Mouse (Mus musculus) CH12.LX (cell line): ENCODE data around the gene Fau. TPM values are rescaled to one million over a fixed set of nuclear protein-coding genes. Genes with fewer than 3 reads are reported as not detected.
A peak's percentile ranks its signal among the peaks of the same experiment; 100 is the strongest.

Experiments
- DNase-seq: peaks from one replicate; pipeline ENCODE4 v3.0.0-alpha.2; 2013; ENCODE audit errors: extremely low read depth
- H3K27ac ChIP-seq: 2 replicates; pipeline ENCODE4 v1.5.1; 2012; ENCODE audit warnings: low read depth, mild to moderate bottlenecking, control low read depth, moderate library complexity; ENCODE audit not compliant: insufficient read depth
- H3K27me3 ChIP-seq: replicated peaks from 2 replicates; pipeline ENCODE3; 2012; ENCODE audit warnings: inconsistent platforms
- H3K36me3 ChIP-seq, 2 experiments: replicated peaks in 1 of 2; 2 replicates each; pipeline versions ENCODE3 to v1.6.1; 2012; ENCODE audit warnings: inconsistent platforms in 1 of 2, low read length in 1 of 2, mild to moderate bottlenecking in 1 of 2, mixed read lengths in 1 of 2, moderate library complexity in 1 of 2; ENCODE audit not compliant: control insufficient read depth in 1 of 2, insufficient read depth in 1 of 2
- H3K4me1 ChIP-seq, 2 experiments: 2 replicates each; pipeline ENCODE4 v1.6.1; 2012; ENCODE audit warnings: inconsistent platforms in 1 of 2, moderate library complexity in 1 of 2; ENCODE audit not compliant: insufficient read depth in 2 of 2, control insufficient read depth in 1 of 2
- H3K4me2 ChIP-seq: 2 replicates; pipeline ENCODE4 v1.6.1; 2012; ENCODE audit warnings: low read depth, mild to moderate bottlenecking, control low read depth; ENCODE audit not compliant: poor library complexity, insufficient read depth, severe bottlenecking
- H3K4me3 ChIP-seq, 3 experiments: fragments of 150-350 bp in 1 of 3; sonication (generic) in 1 of 3; replicated peaks in 1 of 3; 2 replicates each; pipeline versions ENCODE3 to v1.5.1; 2011 to 2012; ENCODE audit warnings: low read depth in 2 of 3, low read length in 2 of 3, mild to moderate bottlenecking in 2 of 3, moderate library complexity in 2 of 3, control low read depth in 1 of 3, improper control_type of control experiment in 1 of 3, inconsistent platforms in 1 of 3, mixed read lengths in 1 of 3; ENCODE audit not compliant: poor library complexity in 1 of 3
- H3K79me2 ChIP-seq: replicated peaks from 2 replicates; pipeline ENCODE4 v1.6.1; 2012; ENCODE audit warnings: mild to moderate bottlenecking, moderate library complexity; ENCODE audit not compliant: control insufficient read depth, poor library complexity, insufficient read depth, severe bottlenecking; ENCODE audit errors: extremely low read depth
- H3K9ac ChIP-seq: 2 replicates; pipeline ENCODE4 v1.6.1; 2012; ENCODE audit warnings: low read depth, mild to moderate bottlenecking, control low read depth, moderate library complexity; ENCODE audit not compliant: insufficient read depth
- H3K9me3 ChIP-seq: replicated peaks from 2 replicates; pipeline ENCODE3; 2012; ENCODE audit warnings: low read length, inconsistent platforms, mixed read lengths
- BHLHE40 ChIP-seq: IDR thresholded peaks from 2 replicates; pipeline ENCODE4 v1.6.1; 2011; ENCODE audit warnings: mild to moderate bottlenecking, low read depth, low read length, improper control_type of control experiment
- CHD1 ChIP-seq: IDR thresholded peaks from 2 replicates; pipeline ENCODE4 v1.6.1; 2012; ENCODE audit warnings: low read depth, low read length, improper control_type of control experiment, inconsistent platforms
- CHD2 ChIP-seq: IDR thresholded peaks from 2 replicates; pipeline ENCODE4 v1.6.1; 2011; ENCODE audit warnings: low read length, improper control_type of control experiment
- CTCF ChIP-seq, 2 experiments: IDR thresholded peaks in 1 of 2; conservative IDR thresholded peaks in 1 of 2; 2 replicates each; pipeline ENCODE4 v1.5.1; 2011 to 2012; ENCODE audit warnings: low read depth in 2 of 2, low read length in 2 of 2, improper control_type of control experiment in 1 of 2, inconsistent platforms in 1 of 2, mild to moderate bottlenecking in 1 of 2, moderate library complexity in 1 of 2
- E2F4 ChIP-seq: IDR thresholded peaks from 2 replicates; pipeline ENCODE4 v1.6.1; 2011; ENCODE audit warnings: low read depth, low read length, improper control_type of control experiment; ENCODE audit not compliant: insufficient replicate concordance
- ELF1 ChIP-seq: IDR thresholded peaks from 2 replicates; pipeline ENCODE4 v1.6.1; 2014; ENCODE audit warnings: low read depth, mild to moderate bottlenecking, inconsistent platforms, low read length, improper control_type of control experiment
- EP300 ChIP-seq: IDR thresholded peaks from 2 replicates; pipeline ENCODE4 v1.6.1; 2011; ENCODE audit warnings: low read length, improper control_type of control experiment
- ETS1 ChIP-seq: conservative IDR thresholded peaks from 2 replicates; pipeline ENCODE4 v1.6.1; 2012; ENCODE audit warnings: low read depth, mild to moderate bottlenecking, inconsistent platforms, low read length, improper control_type of control experiment, moderate library complexity
- GABPA ChIP-seq: IDR thresholded peaks from 2 replicates; pipeline ENCODE4 v1.6.1; 2012; ENCODE audit warnings: low read depth, low read length, improper control_type of control experiment, inconsistent platforms; ENCODE audit not compliant: insufficient replicate concordance
- HCFC1 ChIP-seq: IDR thresholded peaks from 2 replicates; pipeline ENCODE4 v1.6.1; 2012; ENCODE audit warnings: low read depth, mild to moderate bottlenecking, inconsistent platforms, low read length, improper control_type of control experiment
- IRF4 ChIP-seq: IDR thresholded peaks from 2 replicates; pipeline ENCODE4 v1.6.1; 2014; ENCODE audit warnings: low read depth, mild to moderate bottlenecking, inconsistent platforms, low read length, improper control_type of control experiment
- JUN ChIP-seq: IDR thresholded peaks from 2 replicates; pipeline ENCODE4 v1.6.1; 2011; ENCODE audit warnings: low read depth, mild to moderate bottlenecking, low read length, improper control_type of control experiment, moderate library complexity; ENCODE audit not compliant: insufficient read depth
- JUND ChIP-seq: conservative IDR thresholded peaks from 2 replicates; pipeline ENCODE4 v1.6.1; 2011; ENCODE audit warnings: low read depth, low read length, improper control_type of control experiment
- KAT2A ChIP-seq: IDR thresholded peaks from 2 replicates; pipeline ENCODE4 v1.6.1; 2012; ENCODE audit warnings: low read length, improper control_type of control experiment, inconsistent platforms; ENCODE audit not compliant: insufficient replicate concordance
- MAFK ChIP-seq: IDR thresholded peaks from 2 replicates; pipeline ENCODE4 v1.6.1; 2011; ENCODE audit warnings: low read length, improper control_type of control experiment; ENCODE audit not compliant: insufficient replicate concordance
- MAX ChIP-seq: IDR thresholded peaks from 2 replicates; pipeline ENCODE4 v1.6.1; 2011; ENCODE audit warnings: low read length, improper control_type of control experiment
- MAZ ChIP-seq: IDR thresholded peaks from 2 replicates; pipeline ENCODE4 v1.6.1; 2012; ENCODE audit warnings: low read depth, mild to moderate bottlenecking, inconsistent platforms, low read length, improper control_type of control experiment, moderate library complexity
- MEF2A ChIP-seq: IDR thresholded peaks from 2 replicates; pipeline ENCODE4 v1.6.1; 2014; ENCODE audit warnings: low read depth, mild to moderate bottlenecking, inconsistent platforms, low read length, improper control_type of control experiment, borderline replicate concordance
- MXI1 ChIP-seq: IDR thresholded peaks from 2 replicates; pipeline ENCODE4 v1.6.1; 2011; ENCODE audit warnings: mild to moderate bottlenecking, low read depth, low read length, improper control_type of control experiment
- MYC ChIP-seq: IDR thresholded peaks from 2 replicates; pipeline ENCODE4 v1.6.1; 2011; ENCODE audit warnings: low read depth, mild to moderate bottlenecking, improper control_type of control experiment, low read length
- NELFE ChIP-seq: IDR thresholded peaks from 2 replicates; pipeline ENCODE4 v1.6.1; 2011; ENCODE audit warnings: low read depth, low read length, improper control_type of control experiment
- NRF1 ChIP-seq: IDR thresholded peaks from 2 replicates; pipeline ENCODE4 v1.6.1; 2014; ENCODE audit warnings: low read depth, mild to moderate bottlenecking, inconsistent platforms, low read length, improper control_type of control experiment, moderate library complexity
- PAX5 ChIP-seq: IDR thresholded peaks from 2 replicates; pipeline ENCODE4 v1.6.1; 2012; ENCODE audit warnings: low read length, inconsistent platforms, mixed read lengths
- POLR2A ChIP-seq: IDR thresholded peaks from 2 replicates; pipeline ENCODE4 v1.6.1; 2011; ENCODE audit warnings: low read depth, mild to moderate bottlenecking, improper control_type of control experiment, low read length
- POLR2AphosphoS2 ChIP-seq: IDR thresholded peaks from 2 replicates; pipeline ENCODE4 v1.6.1; 2011; ENCODE audit warnings: low read depth, low read length, improper control_type of control experiment
- RAD21 ChIP-seq: IDR thresholded peaks from 2 replicates; pipeline ENCODE4 v1.6.1; 2011; ENCODE audit warnings: low read depth, mild to moderate bottlenecking, low read length, improper control_type of control experiment, moderate library complexity
- RCOR1 ChIP-seq: conservative IDR thresholded peaks from 2 replicates; pipeline ENCODE4 v1.6.1; 2012; ENCODE audit warnings: low read depth, mild to moderate bottlenecking, inconsistent platforms, low read length, improper control_type of control experiment
- SIN3A ChIP-seq: IDR thresholded peaks from 2 replicates; pipeline ENCODE4 v1.6.1; 2012; ENCODE audit warnings: low read length, improper control_type of control experiment, inconsistent platforms
- SMC3 ChIP-seq: IDR thresholded peaks from 2 replicates; pipeline ENCODE4 v1.6.1; 2011; ENCODE audit warnings: low read depth, low read length, improper control_type of control experiment
- TBP ChIP-seq: conservative IDR thresholded peaks from 2 replicates; pipeline ENCODE4 v1.6.1; 2011; ENCODE audit warnings: low read depth, low read length, improper control_type of control experiment
- TCF12 ChIP-seq: IDR thresholded peaks from 2 replicates; pipeline ENCODE4 v1.6.1; 2014; ENCODE audit warnings: low read depth, mild to moderate bottlenecking, inconsistent platforms, low read length, improper control_type of control experiment
- UBTF ChIP-seq: IDR thresholded peaks from 2 replicates; pipeline ENCODE4 v1.6.1; 2012; ENCODE audit warnings: low read depth, mild to moderate bottlenecking, inconsistent platforms, low read length, improper control_type of control experiment, moderate library complexity
- USF1 ChIP-seq: IDR thresholded peaks from 2 replicates; pipeline ENCODE4 v1.6.1; 2014; ENCODE audit warnings: low read depth, mild to moderate bottlenecking, inconsistent platforms, low read length, improper control_type of control experiment
- USF2 ChIP-seq: conservative IDR thresholded peaks from 2 replicates; pipeline ENCODE4 v1.6.1; 2011; ENCODE audit warnings: low read depth, low read length, improper control_type of control experiment
- ZC3H11A ChIP-seq: IDR thresholded peaks from 2 replicates; pipeline ENCODE4 v1.6.1; 2012; ENCODE audit warnings: low read depth, mild to moderate bottlenecking, inconsistent platforms, low read length, improper control_type of control experiment
- ZKSCAN1 ChIP-seq: IDR thresholded peaks from 2 replicates; pipeline ENCODE4 v1.6.1; 2012; ENCODE audit warnings: low read depth, inconsistent platforms, low read length, improper control_type of control experiment, borderline replicate concordance
- ZMIZ1 ChIP-seq: IDR thresholded peaks from 2 replicates; pipeline ENCODE4 v1.6.1; 2012; ENCODE audit warnings: low read depth, mild to moderate bottlenecking, inconsistent platforms, low read length, improper control_type of control experiment
- ZNF384 ChIP-seq: IDR thresholded peaks from 2 replicates; pipeline ENCODE4 v1.6.1; 2012; ENCODE audit warnings: low read depth, low read length, improper control_type of control experiment, inconsistent platforms
- dilution Hi-C: fragments of 300-500 bp; cut with MboI; formaldehyde crosslinking; loops from 2 replicates; pipeline ENCODE4 v1.14.3; 2020; ENCODE audit warnings: low sequenced_read_pairs; ENCODE audit not compliant: extremely low pct_unique_long_range_greater_than_20kb, extremely low pct_ligation_motif_present
- in situ Hi-C: fragments of 300-500 bp; cut with MboI; formaldehyde crosslinking; loops from 3 replicates; pipeline ENCODE4 v1.14.3; 2019; ENCODE audit warnings: low sequenced_read_pairs, low pct_ligation_motif_present, low pct_unique_long_range_greater_than_20kb, mixed read lengths
- polyA plus RNA-seq: library from polyadenylated mRNA; unstranded; fragments of >175 nt; gene quantifications from 2 replicates; pipeline ENCODE4 v1.2.1, GENCODE M21; 2012; ENCODE audit warnings: low read depth; ENCODE audit not compliant: insufficient read length
- total RNA-seq, 2 experiments: library from RNA; depleted of rRNA; stranded (reverse); fragments of 300-350 nt in 1 of 2; fragments of >200 nt in 1 of 2; gene quantifications; 2 replicates each; pipeline ENCODE4 v1.2.3; 2012 to 2014

Fau gene
- total and polyA plus RNA-seq, 3 experiments = 1,239 to 2,522 (median 2,403) TPM

- in situ Hi-C loops = loop anchor here (10.0 kb wide), 1 partner anchor 103 kb away; the partner anchor contains the start of gene Pola2
- Histone ChIP-seq H3K4me1 (peaks cover 12 to 36% of the 10 kb centered on the region in 2 experiments), H3K9ac (peak within 1 kb of the TSS; percentile 30)
Observed at GRCm38 (mm10) chr19:6067724-6068415, 10.2 kb downstream of the Fau start, which contains the start of gene Tm7sf2. Gene Tm7sf2, minus strand, starts transcription at chr19:6068373.

GRCm38 (mm10) chr19:6068951-6069350 lies 11.3 kb downstream of the Fau start:
- H3K4me1 ChIP-seq = peaks cover 8 to 25% of the 10 kb centered on the region in 2 experiments
- H3K9ac ChIP-seq = no peak overlapping the region
- H3K4me2 ChIP-seq = no peak overlapping the region
- no peaks in the 10 kb centered on the region for H3K9me3 ChIP-seq
- TF ChIP-seq HCFC1 (no peak), ZMIZ1 (no peak), CTCF (conservative IDR thresholded peaks at IDR 0.05 in 1 of 2, IDR thresholded peaks at IDR 0.05 in 1 of 2; ENCODE audit: low read depth in 2 of 2, low read length in 2 of 2) (peak in 1 of 2 experiments; percentile 29; a peak in 2 of 4 replicates), GABPA (no peak), MAFK (no peak), RCOR1 (no peak)
- 0 out of 2 replicates have a peak, but pooled peaks cover 3% of the 10 kb centered on the region for H3K79me2 ChIP-seq
- no peak overlapping the region for H3K27ac ChIP-seq
- dilution Hi-C loops = no loop called here
- peaks cover 44 to 58% of the 10 kb centered on the region in 2 experiments for H3K36me3 ChIP-seq
- in situ Hi-C loops = loop anchor here (10.0 kb wide), 1 partner anchor 104 kb away; the partner anchor contains the start of gene Pola2
- no peaks in the 10 kb centered on the region for H3K27me3 ChIP-seq
- H3K4me3 ChIP-seq = no peak overlapping the region
- no peak for DNase-seq

More at GRCm38 (mm10) chr19:6067724-6068415, 10.2 kb downstream of the Fau start, which contains the start of gene Tm7sf2:
- DNase-seq = peak; percentile 86
- Histone ChIP-seq H3K4me2 (peak within 1 kb of the TSS; percentile 88), H3K27me3 (no peaks in the 10 kb centered on the region), H3K79me2 (peaks cover under 1% of the 10 kb centered on the region; the same call in 1 of the 2 replicates), H3K4me3 (peak within 1 kb of the TSS; percentile 42 to 53 (median 47)), H3K27ac (0 out of 2 replicates have a peak within 1 kb of the TSS, but pooled peaks have one; percentile 0), H3K36me3 (peaks cover 38 to 59% of the 10 kb centered on the region in 2 experiments), H3K9me3 (no peaks in the 10 kb centered on the region)
- TF ChIP-seq GABPA = no peak
- peak; percentile 55; the same call in 1 of the 2 replicates for TF ChIP-seq SIN3A
- TF ChIP-seq MEF2A = 0 out of 2 replicates have a peak, but pooled peaks have one; percentile 13
- no peak for TF ChIP-seq KAT2A
- TF ChIP-seq ZNF384 = no peak
- TF ChIP-seq CTCF (conservative IDR thresholded peaks at IDR 0.05 in 1 of 2, IDR thresholded peaks at IDR 0.05 in 1 of 2; ENCODE audit: low read depth in 2 of 2, low read length in 2 of 2) = 0 out of 4 replicates have a peak, but pooled peaks of 1 of the 2 experiments have one; percentile 7
- TF ChIP-seq ZC3H11A = no peak
- TF ChIP-seq ZKSCAN1 = no peak
- TF ChIP-seq SMC3 = no peak
- TF ChIP-seq MAFK = no peak
- TF ChIP-seq NELFE = peak; percentile 67
- no peak for TF ChIP-seq BHLHE40
- TF ChIP-seq PAX5 = no peak
- TF ChIP-seq TBP = 0 out of 2 replicates have a peak, but pooled peaks have one; percentile 48
- TF ChIP-seq E2F4 = no peak
- TF ChIP-seq JUN = no peak
- 0 out of 2 replicates have a peak, but pooled peaks have one; percentile 32 for TF ChIP-seq MAZ
- no peak for TF ChIP-seq JUND
- TF ChIP-seq EP300 = no peak
- no peak for TF ChIP-seq ELF1
- peak; percentile 67 for TF ChIP-seq POLR2A
- TF ChIP-seq USF2 = no peak
- peak; percentile 64 for TF ChIP-seq MXI1
- TF ChIP-seq HCFC1 = peak; percentile 40
- no peak for TF ChIP-seq UBTF
- TF ChIP-seq IRF4 = peak; percentile 19; the same call in 1 of the 2 replicates
- TF ChIP-seq CHD1 = no peak
- no peak for TF ChIP-seq USF1
- TF ChIP-seq RCOR1 = 0 out of 2 replicates have a peak, but pooled peaks have one; percentile 20
- TF ChIP-seq ETS1 = no peak
- TF ChIP-seq RAD21 = no peak
- peak; percentile 29; the same call in 1 of the 2 replicates for TF ChIP-seq ZMIZ1
- TF ChIP-seq MAX = 0 out of 2 replicates have a peak, but pooled peaks have one; percentile 31
- no peak for TF ChIP-seq TCF12
- no peak for TF ChIP-seq MYC
- TF ChIP-seq NRF1 = no peak
- TF ChIP-seq POLR2AphosphoS2 = peak; percentile 77; the same call in 1 of the 2 replicates
- TF ChIP-seq CHD2 = peak; percentile 68
- dilution Hi-C loops = no loop called here
